Mouse (Mus musculus): ENCODE measurements around the gene Adora2a. TPM values are rescaled to one million over a fixed set of nuclear protein-coding genes. Genes with fewer than 3 reads are reported as not detected.
A peak's percentile ranks its signal among the peaks of the same experiment; 100 is the strongest.
"Not testable (repeated sequence)": the region's sequence is repeated elsewhere in the genome, so short reads cannot be mapped to it uniquely, and the experiment has no call there.

Gene Adora2a
- total RNA-seq, 2 experiments from 2014 or later: 10.2 to 13.5 TPM

DNA sequence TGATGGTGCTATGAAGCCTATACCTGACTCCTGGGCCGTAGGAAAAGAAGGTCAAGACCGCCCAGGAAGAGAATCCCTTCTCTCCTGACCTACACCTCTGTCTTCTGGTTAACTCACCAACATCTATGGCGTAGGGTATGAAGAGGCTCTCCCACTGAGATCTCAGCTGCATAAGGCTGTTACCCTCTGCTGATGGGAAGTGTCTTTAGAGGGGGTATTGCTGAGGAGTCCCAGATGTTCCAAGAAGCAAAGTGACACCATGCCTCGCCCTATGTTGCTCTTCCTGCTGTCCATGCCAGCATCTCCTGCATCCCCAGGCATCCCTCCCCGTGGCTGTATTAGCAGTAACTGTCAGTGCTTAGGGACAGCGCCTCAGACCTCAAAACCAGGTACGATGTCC, 22.7 kb downstream of the Adora2a start:
- no peak for DNase-seq
- intact Hi-C loops (cut with DNase I): no loop called here

DNA sequence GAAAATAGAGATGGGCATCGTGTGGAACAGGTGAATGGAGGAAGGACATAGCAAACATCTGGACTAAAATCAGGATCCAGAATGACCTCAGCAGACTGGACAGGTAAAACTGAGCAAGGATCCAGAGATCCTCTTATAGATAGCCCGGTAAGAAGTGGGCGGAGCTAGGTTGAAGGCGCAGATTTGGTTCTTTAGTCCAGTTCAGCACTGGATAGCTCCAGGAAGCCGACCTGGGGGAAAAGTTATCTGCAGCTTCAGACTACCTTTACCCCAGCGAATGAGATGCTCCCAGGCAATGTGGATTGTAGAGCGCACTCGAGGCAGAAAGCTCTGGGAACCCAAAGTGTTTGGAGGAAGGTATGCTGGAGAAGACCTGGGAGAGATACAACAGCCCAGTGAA, 25.3 kb downstream of the Adora2a start:
- DNase-seq: no peak
- intact Hi-C loops (cut with DNase I): no loop called here

DNA sequence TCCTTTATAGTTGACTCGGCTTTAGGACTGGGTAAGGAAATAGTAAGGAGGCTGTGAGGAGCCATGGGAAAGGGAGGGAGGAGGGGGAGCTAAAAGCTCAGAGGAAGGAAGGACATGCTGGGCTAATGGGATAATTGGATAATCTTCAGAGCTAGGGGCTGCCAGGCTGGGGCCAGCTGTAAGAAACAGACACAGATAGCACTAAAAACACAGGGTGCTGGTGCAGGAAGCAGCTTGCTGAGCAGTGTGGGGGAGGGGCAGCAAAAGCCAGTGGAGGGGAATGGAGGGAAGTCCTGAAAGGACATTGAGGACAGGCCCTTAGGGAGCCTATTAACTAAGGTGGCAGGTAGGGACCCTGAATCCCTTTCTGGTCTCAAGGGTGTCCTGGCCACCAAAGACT, 27.9 kb downstream of the Adora2a start:
- DNase-seq; intact Hi-C loops (cut with DNase I): not testable (repeated sequence)

DNA sequence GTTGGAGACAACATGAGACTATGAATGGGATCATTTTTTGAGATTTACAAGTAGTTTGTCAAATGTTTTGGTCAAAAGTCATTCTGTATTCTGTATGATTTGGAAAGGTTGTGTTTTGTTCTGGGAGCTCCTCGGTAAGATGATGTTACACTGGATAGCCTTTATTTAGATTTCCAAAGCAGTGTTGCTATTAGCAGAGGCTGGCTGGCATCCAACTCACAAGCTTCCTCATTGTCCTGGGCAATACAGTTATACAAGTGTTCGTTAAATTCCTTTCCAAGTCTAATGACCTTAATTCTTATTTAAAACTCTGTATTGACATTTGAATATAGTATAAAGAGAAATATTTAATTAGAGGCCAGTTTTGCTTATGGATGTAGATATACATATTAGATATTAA, 28.6 kb downstream of the Adora2a start:
- intact Hi-C loops (cut with DNase I): no loop called here
- DNase-seq: no peak

DNA sequence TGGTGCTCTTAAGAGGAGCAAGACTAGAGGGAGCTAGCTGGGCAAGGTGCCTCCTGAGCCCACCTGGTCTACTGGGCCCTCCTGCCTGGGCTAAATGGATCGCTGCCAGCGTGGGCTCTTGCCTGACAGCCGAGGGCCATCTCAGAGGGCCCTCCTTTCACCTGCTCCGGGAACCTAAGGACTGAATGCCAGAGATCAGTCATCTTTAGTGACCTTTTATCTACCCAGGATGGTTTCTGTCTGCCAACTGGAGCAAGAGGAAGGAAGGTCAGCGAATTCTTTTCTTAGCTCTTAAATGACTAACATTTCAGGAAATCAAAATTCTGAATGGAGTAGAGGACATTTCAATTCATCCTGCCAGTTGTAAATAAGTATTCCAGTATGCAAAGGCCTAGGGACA, 33.9 kb downstream of the Adora2a start:
- intact Hi-C loops (cut with DNase I): no loop called here
- DNase-seq: no peak

DNA sequence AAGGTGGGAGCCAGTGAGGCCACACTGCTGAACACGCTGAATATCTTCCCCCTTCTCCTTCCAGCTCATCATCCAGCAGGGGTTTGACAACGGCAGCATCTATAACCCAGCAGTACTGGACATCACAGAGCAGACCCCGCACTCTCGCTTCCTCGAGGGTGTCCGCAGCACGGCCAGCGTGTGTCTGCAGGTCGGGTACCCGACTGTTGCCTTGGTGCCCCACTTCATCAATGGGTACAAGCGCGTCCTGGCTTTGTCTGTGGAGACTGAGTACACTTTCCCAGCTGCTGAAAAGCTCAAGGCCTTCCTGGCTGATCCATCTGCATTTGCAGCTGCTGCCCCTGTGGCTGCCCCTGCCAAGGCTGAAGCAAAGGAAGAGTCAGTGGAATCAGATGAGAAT, 35.9 kb downstream of the Adora2a start:
- intact Hi-C loops (cut with DNase I): no loop called here

DNA sequence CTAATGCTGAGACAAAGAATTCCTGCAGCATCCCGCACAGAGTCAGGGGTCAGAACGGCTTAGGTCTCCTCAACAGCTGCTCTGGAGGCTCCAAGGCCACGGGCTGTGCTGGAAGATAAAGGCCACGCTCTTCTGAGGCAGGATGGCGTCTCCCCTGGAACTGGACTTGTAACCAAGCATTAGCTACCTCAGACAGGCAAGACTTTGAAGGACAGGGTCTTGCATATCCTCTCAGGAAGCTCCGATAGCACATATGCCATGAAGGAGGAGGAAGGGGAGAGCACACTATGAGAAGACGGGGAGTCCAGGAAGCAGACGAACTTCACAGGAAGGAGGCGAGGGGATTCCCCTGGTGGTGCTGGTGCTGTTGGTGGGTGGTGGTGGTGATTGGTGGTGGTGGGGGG, 37.2 kb downstream of the Adora2a start:
- DNase-seq; intact Hi-C loops (cut with DNase I): not testable (repeated sequence)

More for the DNA sequence above, 35.9 kb downstream of the Adora2a start:
- DNase-seq: no peak

DNA sequence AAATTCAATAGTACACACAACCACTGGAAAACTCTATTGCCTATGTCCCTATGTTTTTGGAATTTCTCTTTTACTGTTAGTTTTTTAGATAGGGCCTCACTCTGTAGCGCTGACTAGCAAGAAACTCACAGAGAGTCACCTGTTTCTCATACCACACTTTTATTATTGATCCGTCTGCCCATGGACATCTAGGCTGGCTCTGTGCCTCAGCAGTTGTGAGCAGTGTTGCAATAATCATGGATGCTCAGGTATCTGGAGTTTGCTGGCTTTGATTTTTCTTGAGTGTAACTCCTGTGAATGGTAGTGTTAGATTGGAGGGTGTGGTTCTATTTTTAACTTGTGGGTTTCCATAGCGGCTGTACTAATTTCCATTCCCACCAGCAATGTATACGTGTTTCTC, 38.7 kb downstream of the Adora2a start:
- DNase-seq: no peak
- intact Hi-C loops (cut with DNase I): no loop called here

DNA sequence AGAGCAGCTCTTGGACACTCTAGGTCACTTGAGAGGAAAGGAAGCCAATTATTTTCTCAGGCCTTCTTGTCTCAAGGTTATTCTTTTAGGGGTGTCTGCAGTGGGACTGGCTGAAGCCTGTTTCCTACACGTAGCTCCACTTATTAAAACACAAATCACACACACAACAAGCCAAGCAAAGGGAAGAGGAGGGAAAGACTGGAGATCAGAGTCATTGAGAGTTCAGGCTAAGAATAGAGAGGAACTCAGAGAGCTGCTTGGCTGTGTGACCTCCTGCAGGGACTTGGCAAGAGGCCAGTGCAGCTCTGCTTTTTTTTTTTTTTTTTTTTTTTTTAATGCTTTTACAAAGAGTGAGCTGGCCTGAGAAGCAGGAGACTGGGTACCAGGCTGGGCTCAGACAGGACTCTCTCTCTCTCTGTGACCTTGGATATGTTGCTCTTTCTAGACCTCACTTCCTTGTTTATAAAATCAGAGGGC, 47.6 kb downstream of the Adora2a start:
- intact Hi-C loops (cut with DNase I): not testable (repeated sequence)
- peak; percentile 80 for DNase-seq

DNA sequence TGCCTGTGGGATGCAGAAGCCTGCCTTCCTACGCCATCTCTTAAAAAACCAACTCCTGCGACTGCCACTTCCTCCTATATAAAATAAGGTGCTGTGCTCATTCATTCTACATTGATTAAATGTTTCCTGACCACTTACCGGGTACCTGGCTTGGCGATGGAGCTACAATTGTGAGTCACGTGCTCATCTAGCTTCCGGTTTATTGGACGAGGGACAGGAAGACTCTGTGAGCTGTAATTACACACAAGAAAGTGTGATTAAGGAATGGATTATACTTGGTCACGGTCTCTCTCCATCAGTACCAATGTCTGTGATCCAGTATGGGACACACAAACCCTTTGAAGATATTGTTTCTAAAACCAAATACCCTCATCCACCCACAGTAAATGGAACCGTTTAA, 48.1 kb downstream of the Adora2a start:
- intact Hi-C loops (cut with DNase I): no loop called here
- no peak for DNase-seq

DNA sequence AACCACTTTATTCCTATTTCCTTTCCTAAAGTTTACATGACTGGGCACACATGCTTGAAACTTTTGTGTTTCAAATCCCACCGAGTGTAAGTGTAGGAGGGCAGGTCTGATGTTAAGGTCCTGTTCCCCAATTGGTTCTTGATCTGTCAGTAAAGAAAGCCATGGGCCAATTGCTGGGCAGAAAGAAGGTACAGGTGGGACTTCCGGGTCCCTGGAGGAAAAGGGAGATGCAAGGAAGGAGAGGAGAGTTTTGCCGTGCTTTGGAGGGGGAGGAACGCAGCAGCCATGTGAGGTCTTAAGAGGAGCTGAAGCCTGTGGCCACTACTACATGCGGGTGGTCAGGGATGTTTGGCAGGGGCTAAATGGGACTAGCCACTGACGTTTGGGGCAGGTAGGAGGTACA, 48.6 kb downstream of the Adora2a start:
- DNase-seq: no peak
- intact Hi-C loops (cut with DNase I): no loop called here

DNA sequence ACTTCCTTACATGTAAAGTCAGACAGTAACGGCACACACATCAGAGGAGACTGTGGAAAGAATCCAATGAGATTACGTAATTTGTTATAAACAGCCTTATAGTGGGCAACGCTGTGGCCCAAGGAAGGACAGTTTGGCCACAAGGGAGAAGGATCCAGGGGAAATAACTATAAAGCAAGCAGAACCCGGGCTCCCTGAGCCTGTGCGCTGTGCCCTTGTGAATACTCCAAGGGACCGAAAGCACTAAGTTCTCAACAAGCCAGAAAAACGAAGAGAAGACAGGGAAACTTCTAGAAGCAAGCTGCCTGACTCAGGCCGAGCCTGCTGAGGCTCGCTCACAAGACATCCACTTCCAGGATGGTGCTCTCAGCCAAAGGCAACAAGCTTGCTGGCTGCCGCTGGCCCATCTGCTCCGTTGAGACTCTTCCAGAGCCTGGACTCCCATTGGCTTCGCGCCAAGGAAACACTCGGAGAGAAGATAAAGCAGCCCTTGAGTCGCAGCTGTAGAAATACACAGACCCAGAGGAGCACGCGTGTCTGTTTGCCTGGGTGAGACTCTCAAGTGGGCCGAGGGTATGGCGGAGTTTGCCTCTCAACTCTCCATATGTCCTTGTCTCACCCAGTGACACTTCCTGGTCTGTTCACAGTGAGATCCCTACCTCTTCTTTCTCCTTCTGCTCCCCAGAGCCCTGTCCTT, 57.1 kb downstream of the Adora2a start:
- intact Hi-C loops (cut with DNase I): not testable (repeated sequence)
- DNase-seq: peak; percentile 29

DNA sequence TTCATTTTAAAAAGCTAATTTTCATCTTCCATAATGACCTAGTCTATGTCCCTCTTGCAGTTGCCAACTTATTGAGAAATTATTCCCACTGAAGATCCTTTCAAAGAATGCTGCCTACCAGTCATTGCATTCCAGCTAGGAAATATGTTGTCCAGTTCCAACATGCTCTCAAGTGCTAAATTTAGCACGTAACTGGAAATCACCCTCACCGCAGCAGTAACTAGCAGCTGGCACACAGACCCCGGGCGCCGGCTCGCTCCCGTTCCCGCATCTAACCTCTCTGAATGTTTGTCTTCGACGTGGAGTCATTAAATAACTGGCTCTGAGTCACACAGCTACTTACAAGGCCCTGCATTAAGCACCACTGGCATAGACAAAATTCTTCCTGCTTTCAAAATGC, 62.0 kb downstream of the Adora2a start:
- intact Hi-C loops (cut with DNase I): no loop called here
- no peak for DNase-seq

Other genes with a start within 250 kb of the Adora2a start
- gene Specc1l, start 104.8 kb upstream of the Adora2a start, total RNA-seq (2021): 10 to 100 TPM; 53.3 to 58.4 TPM
- under 1 TPM; 0.12 to 0.52 TPM for gene Upb1, start 84.2 kb downstream of the Adora2a start, total RNA-seq (2021)
- gene Snrpd3, start 200.7 kb downstream of the Adora2a start, total RNA-seq (2021): 100 to 1,000 TPM; 119 to 120 TPM
- 10 to 100 TPM; 21.5 to 23.8 TPM for gene Gucd1, start 201.1 kb downstream of the Adora2a start, total RNA-seq (2021)
- gene Lrrc75b, start 243.5 kb downstream of the Adora2a start, total RNA-seq (2021): 10 to 100 TPM; 46.4 to 49.0 TPM
- 1 to 10 TPM; 3.1 to 3.5 TPM for gene Ggt1, start 244.7 kb downstream of the Adora2a start, total RNA-seq (2021)

Data from left cerebral cortex, postnatal 4 days (tissue).